Mouse (Mus musculus): Measurements from ENCODE around the gene Aftph.

- TF ChIP-seq CTCF (IDR thresholded peaks at IDR 0.05; ENCODE audit: insufficient read depth, low read depth, low read length) (no peak), POLR2A (IDR thresholded peaks at IDR 0.05; ENCODE audit: insufficient read depth, low read depth, low read length) (no peak)
Measured at GRCm38 (mm10) chr11:20778298-20778697, 36.9 kb upstream of the Aftph start.
